Mouse (Mus musculus): ENCODE measurements around the gene Lgr6.

DNA sequence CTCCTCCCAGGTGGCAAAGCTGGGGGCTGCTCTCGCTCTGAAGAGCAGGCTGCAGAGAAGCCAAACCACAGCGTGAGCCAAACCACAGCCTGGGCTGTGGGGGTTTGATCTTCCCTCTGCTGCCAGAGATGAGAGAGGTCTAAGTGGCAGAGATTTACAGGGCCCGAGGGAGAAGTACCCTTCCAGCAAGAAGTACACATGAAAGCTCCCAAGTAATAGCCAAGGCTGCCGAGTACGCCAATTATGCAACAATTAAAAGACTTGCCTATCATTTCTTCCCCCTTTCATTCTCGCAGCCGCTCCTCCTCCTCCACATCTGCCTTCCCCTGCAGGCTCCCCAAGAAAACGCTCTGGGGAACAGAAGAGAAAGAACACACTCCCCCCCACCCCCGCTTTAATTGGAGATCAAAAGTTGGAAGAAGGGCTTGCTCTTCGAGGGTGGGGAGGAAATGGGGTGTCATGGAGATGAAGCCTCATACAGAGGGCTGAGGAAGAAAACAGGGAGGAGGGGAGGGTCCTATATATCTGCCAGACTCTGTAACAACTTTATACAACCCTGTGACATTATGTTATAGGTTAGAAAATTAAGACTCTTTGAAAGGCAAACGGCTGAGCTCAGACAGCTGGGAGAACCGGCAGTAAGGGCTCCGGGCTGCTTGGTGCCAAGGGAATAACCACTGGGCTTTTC, 85.8 kb downstream of the Lgr6 start:
- TF ChIP-seq CTCF (IDR thresholded peaks at IDR 0.05; ENCODE audit: extremely low read depth, insufficient read length, insufficient replicate concordance, low read depth, low read length) (no peak), POLR2A (IDR thresholded peaks at IDR 0.05; ENCODE audit: low read depth, low read length) (no peak)
